ENCODE assay signal across 8 mouse cellular contexts in genomic region chr12:36381441-36382340, GRCm38 (mm10). TPM values are rescaled to one million over a fixed set of nuclear protein-coding genes. Genes with fewer than 3 reads are reported as not detected.
A peak's percentile ranks its signal among the peaks of the same experiment; 100 is the strongest.
DNase-seq lines count a peak whose midpoint lies in the region; ATAC-seq lines count a peak whose summit lies in the region.

Gene Ispd (plus strand): TSS chr12:36381450.
Gene D630036H23Rik (minus strand): TSS chr12:36382181.

- ATAC-seq in common myeloid progenitor, adult 5-6 weeks (replicated peaks; ENCODE audit: low read depth, poor library complexity, severe bottlenecking), result peak; percentile 82
- peak; percentile 81 for ATAC-seq in megakaryocyte, adult 5-6 weeks (ENCODE audit: poor library complexity, severe bottlenecking)

- peak; percentile 85 for DNase-seq in adipocyte (ENCODE audit: low spot score)
- DNase-seq in gastrocnemius, postnatal 10 days, result peak; percentile 81
- peak; percentile 74 for DNase-seq in induced T-regulatory cell, adult 2 months (ENCODE audit: low read depth)
- peak; percentile 79 to 82 for DNase-seq in left cerebral cortex, adult 8-10 months (ENCODE audit: low spot score in 2 of 2)
- DNase-seq in right cerebral cortex, adult 18-20 months, result peak; percentile 89
- peak; percentile 87 for DNase-seq in urinary bladder, adult 2 months (ENCODE audit: low spot score)

RNA-seq across cellular contexts. Expression of gene Ispd, which starts in this region (rescaled TPM):
- 2.7 and 4.3 TPM in 2 replicates for total RNA-seq in common myeloid progenitor, adult 5-6 weeks (2017)
- total RNA-seq in gastrocnemius, postnatal 10 days (2021), result 1 to 10 TPM; 8.9 to 9.4 TPM
- total RNA-seq in left cerebral cortex, adult 8-10 months (2022), result 10 to 100 TPM; 10.9 to 13.8 (median 11.9) TPM
- 0.49 and 1.1 TPM in 2 replicates for total RNA-seq in megakaryocyte, adult 5-6 weeks (2015)
- total RNA-seq in megakaryocyte, adult 5-6 weeks (2017), result 0.81 TPM in 1 of 2 replicates, not detected in the other
- polyA plus RNA-seq in urinary bladder, adult 2 months (2012; rRNA removed), result 4.2 and 4.9 TPM in 2 replicates

RNA-seq across cellular contexts. Expression of gene D630036H23Rik, which starts in this region (rescaled TPM):
- 1.2 TPM in 1 of 2 replicates, not detected in the other for total RNA-seq in common myeloid progenitor, adult 5-6 weeks (2017)
- 1 to 10 TPM; 1.0 to 1.5 TPM for total RNA-seq in gastrocnemius, postnatal 10 days (2021)
- 1 to 10 TPM; 2.3 to 2.9 (median 2.6) TPM for total RNA-seq in left cerebral cortex, adult 8-10 months (2022)
- not detected in 2 replicates for total RNA-seq in megakaryocyte, adult 5-6 weeks (2015)
- total RNA-seq in megakaryocyte, adult 5-6 weeks (2017), result not detected in 2 replicates
- 1.4 TPM in 2 replicates for polyA plus RNA-seq in urinary bladder, adult 2 months (2012; rRNA removed)

Comparison
In these comparisons a context has a peak if more than half of its experiments do, and no peak if none do; other contexts are left out.
1. Peak in every context shown above with its lines: DNase-seq and ATAC-seq.